Mouse (Mus musculus): ENCODE results near the gene Zbtb34. TPM values are rescaled to one million over a fixed set of nuclear protein-coding genes. Genes with fewer than 3 reads are reported as not detected.

The Zbtb34 gene
- polyA plus RNA-seq, 1 experiment from 2014 or later = 4.5 TPM

DNA sequence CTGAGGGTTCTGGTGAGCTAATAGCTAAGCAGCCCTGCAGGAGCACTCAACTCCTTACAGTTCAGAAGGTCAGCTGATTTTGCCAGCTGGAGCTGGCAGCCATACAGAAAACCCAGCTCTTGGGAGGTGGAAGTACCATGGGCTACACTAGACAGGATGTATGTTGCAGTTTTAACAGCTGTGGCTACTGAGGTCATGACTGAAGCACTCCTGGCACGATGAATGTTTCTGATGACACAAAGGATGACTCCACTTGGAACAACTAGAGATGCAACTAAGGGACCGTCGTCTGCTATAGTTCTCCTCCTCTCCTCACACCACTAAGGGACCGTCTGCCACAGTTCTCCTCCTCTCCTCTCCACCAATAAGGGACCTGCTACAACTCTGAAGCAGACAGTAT, 34.8 kb upstream of the Zbtb34 start:
- DNase-seq (ENCODE audit: low spot score) (peak; percentile 64), ATAC-seq (peak; percentile 37)
- WGBS = 50% methylated on average over 4 of the region's 4 CpGs
- Histone ChIP-seq H3K27ac (ENCODE audit: low read length) (no peak overlapping the region), H3K4me2 (replicated peaks; ENCODE audit: low read depth, low read length) (no peak overlapping the region), H3K27me3 (replicated peaks; ENCODE audit: insufficient read depth, low read length) (no peaks in the 10 kb centered on the region), H3K9ac (replicated peaks; ENCODE audit: low read depth) (0 out of 2 replicates have a peak overlapping the region, but pooled peaks have one; percentile 3), H3K4me1 (ENCODE audit: insufficient read depth, low read depth, low read length) (peaks cover 17% of the 10 kb centered on the region; the same call in 1 of the 2 replicates), H3K36me3 (ENCODE audit: insufficient read depth, low read length) (peaks cover 8% of the 10 kb centered on the region; the same call in 1 of the 2 replicates), H3K9me3 (ENCODE audit: low read length) (no peaks in the 10 kb centered on the region), H3K4me3 (ENCODE audit: low read depth, low read length) (no peak overlapping the region)
- no peak for TF ChIP-seq EP300 (IDR thresholded peaks at IDR 0.05)
- no peak for TF ChIP-seq CTCF (IDR thresholded peaks at IDR 0.05)

DNA sequence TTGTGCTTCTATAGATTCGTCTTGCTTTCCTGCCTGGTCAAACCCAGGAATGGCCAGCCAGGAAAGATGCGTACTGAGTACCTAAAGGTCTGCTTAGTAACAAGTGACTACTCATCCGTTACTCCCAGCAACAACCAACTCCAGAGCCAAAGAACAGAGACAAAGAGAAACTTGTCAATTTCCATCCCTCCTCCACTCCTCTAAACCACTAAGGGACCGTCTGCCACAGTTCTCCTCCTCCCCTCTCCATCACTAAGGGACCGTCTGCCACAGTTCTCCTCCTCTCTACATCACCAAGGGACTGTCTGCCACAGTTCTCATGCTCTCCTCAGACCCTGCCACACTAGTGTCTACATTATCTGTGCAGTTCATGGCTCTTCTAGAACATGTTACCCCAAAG, 34.1 kb upstream of the Zbtb34 start:
- WGBS = 77% methylated on average over 5 of the region's 5 CpGs
- Histone ChIP-seq H3K9me3 (ENCODE audit: low read length) (no peaks in the 10 kb centered on the region), H3K27ac (ENCODE audit: low read length) (no peak overlapping the region), H3K4me1 (ENCODE audit: insufficient read depth, low read depth, low read length) (peaks cover 17% of the 10 kb centered on the region; the same call in 1 of the 2 replicates), H3K27me3 (replicated peaks; ENCODE audit: insufficient read depth, low read length) (no peaks in the 10 kb centered on the region), H3K9ac (replicated peaks; ENCODE audit: low read depth) (no peak overlapping the region), H3K4me3 (ENCODE audit: low read depth, low read length) (no peak overlapping the region), H3K4me2 (replicated peaks; ENCODE audit: low read depth, low read length) (no peak overlapping the region), H3K36me3 (ENCODE audit: insufficient read depth, low read length) (peaks cover 8% of the 10 kb centered on the region; the same call in 1 of the 2 replicates)
- no peak for DNase-seq (ENCODE audit: low spot score)
- TF ChIP-seq CTCF (IDR thresholded peaks at IDR 0.05) = no peak
- TF ChIP-seq EP300 (IDR thresholded peaks at IDR 0.05) = no peak
- ATAC-seq = no peak

DNA sequence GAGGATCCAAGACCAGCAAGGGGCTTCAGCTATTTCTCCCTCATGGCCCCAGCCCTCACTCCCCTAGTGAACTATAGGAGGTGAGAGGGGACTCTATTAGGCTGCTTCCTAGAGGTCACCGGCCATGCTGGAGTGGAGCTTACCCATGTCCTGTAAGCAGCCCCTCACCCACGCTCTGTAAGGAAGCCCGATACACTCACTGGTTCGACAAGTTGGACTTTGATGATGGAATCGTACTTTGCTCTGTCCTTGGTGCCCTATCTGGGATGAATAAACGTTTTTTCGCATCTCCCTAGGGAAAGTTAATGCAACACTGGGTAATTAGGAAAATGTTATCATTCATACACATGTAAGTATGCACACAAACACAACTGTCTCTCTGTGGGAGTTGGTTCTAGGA, 30.9 kb upstream of the Zbtb34 start:
- no peaks in the 10 kb centered on the region for H3K27me3 ChIP-seq (replicated peaks; ENCODE audit: insufficient read depth, low read length)
- H3K9ac ChIP-seq (replicated peaks; ENCODE audit: low read depth) = no peak overlapping the region
- H3K4me1 ChIP-seq (ENCODE audit: insufficient read depth, low read depth, low read length) = peaks cover 13% of the 10 kb centered on the region; the same call in 1 of the 2 replicates
- no peaks in the 10 kb centered on the region for H3K9me3 ChIP-seq (ENCODE audit: low read length)
- H3K27ac ChIP-seq (ENCODE audit: low read length) = no peak overlapping the region
- ATAC-seq (no peak), DNase-seq (ENCODE audit: low spot score) (no peak)
- TF ChIP-seq CTCF (IDR thresholded peaks at IDR 0.05) = no peak
- no peak for TF ChIP-seq EP300 (IDR thresholded peaks at IDR 0.05)
- 90% methylated on average over 7 of the region's 7 CpGs for WGBS
- H3K36me3 ChIP-seq (ENCODE audit: insufficient read depth, low read length) = peaks cover 19% of the 10 kb centered on the region
- no peak overlapping the region for H3K4me2 ChIP-seq (replicated peaks; ENCODE audit: low read depth, low read length)
- H3K4me3 ChIP-seq (ENCODE audit: low read depth, low read length) = no peak overlapping the region

DNA sequence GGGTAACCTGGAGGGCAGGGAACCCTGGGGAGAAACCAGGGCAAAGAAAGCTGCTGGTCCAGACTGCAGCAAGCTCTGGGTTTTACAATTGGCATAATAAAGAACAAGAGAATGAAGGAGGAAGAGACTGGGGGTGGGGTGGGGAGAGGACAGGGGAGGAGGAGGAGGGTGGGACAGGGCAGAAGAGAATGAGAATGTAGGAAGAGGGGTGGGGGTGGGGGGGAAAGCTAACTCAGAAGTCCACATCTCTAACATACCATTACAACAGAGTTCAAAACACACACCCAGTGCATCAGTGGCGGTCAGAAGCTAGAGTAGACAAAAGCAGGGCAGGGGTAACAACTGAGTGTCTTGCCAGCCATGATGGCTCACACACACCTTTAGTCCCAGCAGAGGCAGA, 29.9 kb upstream of the Zbtb34 start:
- no peak overlapping the region for H3K4me3 ChIP-seq (ENCODE audit: low read depth, low read length)
- DNase-seq (ENCODE audit: low spot score) = no peak
- H3K9ac ChIP-seq (replicated peaks; ENCODE audit: low read depth) = no peak overlapping the region
- H3K36me3 ChIP-seq (ENCODE audit: insufficient read depth, low read length) = peaks cover 19% of the 10 kb centered on the region
- no peaks in the 10 kb centered on the region for H3K9me3 ChIP-seq (ENCODE audit: low read length)
- ATAC-seq = no peak
- H3K27ac ChIP-seq (ENCODE audit: low read length) = no peak overlapping the region
- no peaks in the 10 kb centered on the region for H3K27me3 ChIP-seq (replicated peaks; ENCODE audit: insufficient read depth, low read length)
- H3K4me2 ChIP-seq (replicated peaks; ENCODE audit: low read depth, low read length) = no peak overlapping the region
- no peak for TF ChIP-seq CTCF (IDR thresholded peaks at IDR 0.05)
- peaks cover 5% of the 10 kb centered on the region; the same call in 1 of the 2 replicates for H3K4me1 ChIP-seq (ENCODE audit: insufficient read depth, low read depth, low read length)
- WGBS = 94% methylated on average over 1 of the region's 1 CpGs

DNA sequence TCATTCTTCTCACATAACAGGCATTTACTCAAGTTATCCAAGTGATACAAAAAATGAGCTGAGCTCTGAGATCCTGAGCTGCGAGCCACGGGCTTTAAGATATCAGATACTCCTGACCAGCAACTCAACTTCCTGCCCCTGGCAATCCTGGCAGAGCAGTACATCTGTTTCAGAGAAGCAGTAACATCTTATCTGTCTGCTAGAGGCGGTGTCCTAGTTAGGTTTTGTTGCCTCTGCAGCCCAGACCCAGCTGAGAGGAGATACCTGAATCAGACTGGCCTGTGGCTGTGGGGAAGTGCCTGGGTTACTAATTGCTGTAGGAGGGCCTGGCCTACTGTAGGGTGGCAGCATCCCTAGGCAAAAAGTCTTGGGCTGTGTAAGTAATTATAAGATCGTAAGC, 28.5 kb upstream of the Zbtb34 start:
- no peaks in the 10 kb centered on the region for H3K4me1 ChIP-seq (ENCODE audit: insufficient read depth, low read depth, low read length)
- TF ChIP-seq EP300 (IDR thresholded peaks at IDR 0.05) (no peak), CTCF (IDR thresholded peaks at IDR 0.05) (no peak)
- no peak for ATAC-seq
- DNase-seq (ENCODE audit: low spot score) = no peak
- peaks cover 24% of the 10 kb centered on the region for H3K36me3 ChIP-seq (ENCODE audit: insufficient read depth, low read length)
- H3K4me2 ChIP-seq (replicated peaks; ENCODE audit: low read depth, low read length) = no peak overlapping the region
- 70% methylated on average over 4 of the region's 4 CpGs for WGBS
- no peaks in the 10 kb centered on the region for H3K27me3 ChIP-seq (replicated peaks; ENCODE audit: insufficient read depth, low read length)
- H3K27ac ChIP-seq (ENCODE audit: low read length) = no peak overlapping the region
- H3K9ac ChIP-seq (replicated peaks; ENCODE audit: low read depth) = no peak overlapping the region
- no peak overlapping the region for H3K4me3 ChIP-seq (ENCODE audit: low read depth, low read length)
- no peaks in the 10 kb centered on the region for H3K9me3 ChIP-seq (ENCODE audit: low read length)

DNA sequence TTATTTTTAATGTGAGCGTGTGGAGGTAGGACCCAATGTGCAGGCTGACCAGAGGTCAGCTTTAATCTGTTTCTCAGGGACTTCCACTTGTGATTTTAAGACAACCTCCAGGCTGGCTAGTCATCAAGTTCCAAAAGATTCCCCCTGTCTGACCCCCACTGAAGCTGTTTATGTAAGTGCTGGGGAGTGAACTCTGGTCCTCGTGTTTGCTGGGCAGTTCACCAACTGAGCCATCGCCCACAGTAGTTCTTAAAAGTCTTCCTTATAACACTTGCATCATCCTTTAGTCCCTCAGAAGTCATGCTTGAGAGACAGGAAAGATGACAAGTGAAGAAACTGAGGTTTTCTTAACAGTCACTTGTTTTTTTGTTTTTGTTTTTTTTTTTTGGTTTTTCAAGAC, 25.6 kb upstream of the Zbtb34 start:
- Histone ChIP-seq H3K9me3 (ENCODE audit: low read length) (no peaks in the 10 kb centered on the region), H3K36me3 (ENCODE audit: insufficient read depth, low read length) (peaks cover 18% of the 10 kb centered on the region; the same call in 1 of the 2 replicates), H3K4me2 (replicated peaks; ENCODE audit: low read depth, low read length) (no peak overlapping the region), H3K27me3 (replicated peaks; ENCODE audit: insufficient read depth, low read length) (no peaks in the 10 kb centered on the region), H3K27ac (ENCODE audit: low read length) (no peak overlapping the region), H3K4me3 (ENCODE audit: low read depth, low read length) (no peak overlapping the region), H3K4me1 (ENCODE audit: insufficient read depth, low read depth, low read length) (peaks cover 5% of the 10 kb centered on the region; the same call in 1 of the 2 replicates), H3K9ac (replicated peaks; ENCODE audit: low read depth) (no peak overlapping the region)
- ATAC-seq (no peak), DNase-seq (ENCODE audit: low spot score) (no peak)
- 56% methylated on average over 3 of the region's 3 CpGs for WGBS
- TF ChIP-seq EP300 (IDR thresholded peaks at IDR 0.05) (no peak), CTCF (IDR thresholded peaks at IDR 0.05) (no peak)

DNA sequence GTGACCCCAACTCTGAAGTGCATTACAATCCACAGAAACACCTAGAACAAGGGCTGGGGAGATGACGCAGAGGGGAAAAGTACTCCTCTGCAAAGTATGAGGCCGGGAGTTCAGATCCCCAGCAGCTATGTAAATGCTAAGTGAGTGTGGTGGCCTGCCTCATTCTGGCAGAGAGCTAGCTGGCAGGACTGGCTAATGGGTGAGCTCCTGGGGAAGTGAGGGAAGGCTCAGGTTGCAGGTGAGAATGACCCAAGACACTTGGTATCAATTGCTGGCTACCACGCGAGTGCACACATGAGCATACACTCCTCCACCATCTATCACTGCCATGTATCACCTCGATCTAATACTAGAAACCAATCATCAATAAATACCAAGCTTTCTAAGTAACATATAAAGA, 25.1 kb upstream of the Zbtb34 start:
- H3K4me2 ChIP-seq (replicated peaks; ENCODE audit: low read depth, low read length) = no peak overlapping the region

More for the DNA sequence above, 25.1 kb upstream of the Zbtb34 start:
- H3K4me1 ChIP-seq (ENCODE audit: insufficient read depth, low read depth, low read length) = peaks cover 5% of the 10 kb centered on the region; the same call in 1 of the 2 replicates
- no peak overlapping the region for H3K9ac ChIP-seq (replicated peaks; ENCODE audit: low read depth)
- TF ChIP-seq CTCF (IDR thresholded peaks at IDR 0.05) (no peak), EP300 (IDR thresholded peaks at IDR 0.05) (no peak)
- no peak for DNase-seq (ENCODE audit: low spot score)
- H3K9me3 ChIP-seq (ENCODE audit: low read length) = no peaks in the 10 kb centered on the region
- no peak for ATAC-seq
- H3K36me3 ChIP-seq (ENCODE audit: insufficient read depth, low read length) = peaks cover 15% of the 10 kb centered on the region; the same call in 1 of the 2 replicates
- no peaks in the 10 kb centered on the region for H3K27me3 ChIP-seq (replicated peaks; ENCODE audit: insufficient read depth, low read length)
- 93% methylated on average over 5 of the region's 5 CpGs for WGBS
- no peak overlapping the region for H3K27ac ChIP-seq (ENCODE audit: low read length)
- H3K4me3 ChIP-seq (ENCODE audit: low read depth, low read length) = no peak overlapping the region
